Mouse (Mus musculus) heart, adult 8-10 months (tissue): ENCODE measurements at regions not wholly inside any gene's neighbourhood (a gene's known extent, or its start where the extent isn't known, plus 50 kb on each side); places are given as distances from the start of the nearest gene placed in this dataset.
"Not testable (repeated sequence)": the region's sequence is repeated elsewhere in the genome, so short reads cannot be mapped to it uniquely, and the experiment has no call there.

Experiments used
- DNase-seq: peaks from one replicate; pipeline ENCODE4 v3.0.0; 2022; ENCODE audit warnings: low spot score

GRCm38 (mm10) chr19:9606661-9607060 is 240.7 kb upstream of the Scgb2a2 start:
- not testable (repeated sequence) for DNase-seq

- peak; percentile 9 for DNase-seq
Observed at GRCm38 (mm10) chr19:9619644-9620043, 227.7 kb upstream of the Scgb2a2 start.
